Mouse (Mus musculus) liver, embryonic 13.5 days (tissue): ENCODE measurements at regions not wholly inside any gene's neighbourhood (a gene's known extent, or its start where the extent isn't known, plus 50 kb on each side); places are given as distances from the start of the nearest gene placed in this dataset.
A peak's percentile ranks its signal among the peaks of the same experiment; 100 is the strongest.
"Not testable (repeated sequence)": the region's sequence is repeated elsewhere in the genome, so short reads cannot be mapped to it uniquely, and the experiment has no call there.

ENCODE experiments used
- ATAC-seq: fragments of 200-750 bp; cut with Nextera tagmentation; 2 replicates; pipeline ENCODE4 v1.8.0; 2017; ENCODE audit warnings: low read depth, mild to moderate bottlenecking, moderate number of reproducible peaks, moderate library complexity
- DNase-seq: peaks from one replicate; pipeline ENCODE4 v3.0.0; 2022
- H3K27ac ChIP-seq: fragments of 300-500 bp; sonication (generic); 2 replicates; pipeline ENCODE4 v1.5.1; 2015; ENCODE audit warnings: moderate library complexity, mild to moderate bottlenecking, inconsistent platforms
- H3K27me3 ChIP-seq: fragments of 300-500 bp; sonication (generic); 2 replicates; pipeline ENCODE4 v1.6.1; 2015; ENCODE audit warnings: mild to moderate bottlenecking, inconsistent platforms
- H3K36me3 ChIP-seq: fragments of 300-500 bp; sonication (generic); 2 replicates; pipeline ENCODE4 v1.6.1; 2015; ENCODE audit warnings: mild to moderate bottlenecking, inconsistent platforms
- H3K4me1 ChIP-seq: fragments of 300-500 bp; sonication (generic); replicated peaks from 2 replicates; pipeline ENCODE4 v1.6.1; 2015; ENCODE audit warnings: inconsistent platforms
- H3K4me2 ChIP-seq: fragments of 300-500 bp; sonication (generic); 2 replicates; pipeline ENCODE4 v1.6.1; 2015; ENCODE audit warnings: inconsistent platforms, mild to moderate bottlenecking, moderate library complexity
- H3K4me3 ChIP-seq: fragments of 300-500 bp; sonication (generic); replicated peaks from 2 replicates; pipeline ENCODE4 v1.5.1; 2015; ENCODE audit warnings: mild to moderate bottlenecking, inconsistent platforms
- H3K9ac ChIP-seq: fragments of 300-500 bp; sonication (generic); 2 replicates; pipeline ENCODE4 v1.6.1; 2015; ENCODE audit warnings: mild to moderate bottlenecking, inconsistent platforms
- H3K9me3 ChIP-seq: fragments of 300-500 bp; sonication (generic); replicated peaks from 2 replicates; pipeline ENCODE4 v1.6.1; 2016; ENCODE audit warnings: inconsistent platforms
- WGBS: fragments of 180-500 bp; shearing (Covaris S2); methylation state at CpG from one replicate; pipeline ENCODE4 v1.1.7; 2015; ENCODE audit not compliant: insufficient replicate concordance; 5-methylcytosine and 5-hydroxymethylcytosine counted together

DNA sequence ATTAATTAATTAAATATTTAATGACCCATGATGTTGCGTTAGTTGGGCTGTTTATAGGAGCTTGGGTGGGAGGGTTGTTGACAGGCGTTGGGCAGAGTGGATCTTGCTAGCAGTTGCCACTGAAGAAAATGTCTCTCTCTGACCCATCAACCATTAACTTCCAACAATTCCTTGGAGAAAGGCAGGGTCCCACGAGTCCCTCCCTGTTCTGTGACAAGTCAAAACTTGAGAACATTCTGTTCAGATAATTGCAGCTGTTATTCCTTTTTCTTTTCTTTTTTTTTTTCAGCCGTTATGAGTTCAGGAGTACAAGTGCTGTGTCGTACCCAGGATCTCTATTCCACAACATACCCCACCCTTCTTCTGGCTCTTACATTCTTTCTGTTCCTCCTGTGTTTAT lies 59.8 kb upstream of the Tnfrsf21 start:
- H3K4me1 ChIP-seq, result no peaks in the 10 kb centered on the region
- H3K4me3 ChIP-seq, result no peak overlapping the region
- no peaks in the 10 kb centered on the region for H3K36me3 ChIP-seq
- DNase-seq (no peak), ATAC-seq (no peak)
- H3K9me3 ChIP-seq, result no peaks in the 10 kb centered on the region
- no peak overlapping the region for H3K27ac ChIP-seq
- H3K9ac ChIP-seq, result no peak overlapping the region
- no peaks in the 10 kb centered on the region for H3K27me3 ChIP-seq
- no peak overlapping the region for H3K4me2 ChIP-seq
- 55% methylated on average over 5 of the region's 5 CpGs for WGBS

DNA sequence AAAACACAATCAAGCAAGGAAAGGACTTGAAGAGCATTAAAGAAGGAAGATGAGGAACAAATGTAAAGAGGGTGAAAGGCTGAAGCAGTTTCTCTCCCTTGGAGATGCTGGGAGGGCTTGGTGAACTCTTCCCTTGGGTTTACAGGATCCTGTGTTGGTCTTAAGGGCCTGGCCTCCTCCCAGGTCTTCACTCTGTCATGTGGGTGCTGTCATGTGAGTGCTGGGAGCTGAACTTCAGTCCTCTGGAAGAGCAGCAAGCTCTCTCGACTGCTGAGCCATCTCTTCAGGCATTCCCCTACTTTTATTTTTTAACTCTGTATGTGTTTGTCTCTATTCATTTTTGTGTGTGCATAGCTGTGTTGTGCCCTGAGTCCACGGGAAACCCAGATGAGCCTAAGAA lies 61.6 kb upstream of the Tnfrsf21 start:
- Histone ChIP-seq H3K9me3 (no peaks in the 10 kb centered on the region), H3K36me3 (no peaks in the 10 kb centered on the region), H3K27me3 (no peaks in the 10 kb centered on the region), H3K9ac (no peak overlapping the region), H3K4me2 (no peak overlapping the region), H3K4me3 (no peak overlapping the region), H3K4me1 (no peaks in the 10 kb centered on the region), H3K27ac (no peak overlapping the region)
- 45% methylated on average over 2 of the region's 2 CpGs for WGBS
- no peak for DNase-seq
- no peak for ATAC-seq

DNA sequence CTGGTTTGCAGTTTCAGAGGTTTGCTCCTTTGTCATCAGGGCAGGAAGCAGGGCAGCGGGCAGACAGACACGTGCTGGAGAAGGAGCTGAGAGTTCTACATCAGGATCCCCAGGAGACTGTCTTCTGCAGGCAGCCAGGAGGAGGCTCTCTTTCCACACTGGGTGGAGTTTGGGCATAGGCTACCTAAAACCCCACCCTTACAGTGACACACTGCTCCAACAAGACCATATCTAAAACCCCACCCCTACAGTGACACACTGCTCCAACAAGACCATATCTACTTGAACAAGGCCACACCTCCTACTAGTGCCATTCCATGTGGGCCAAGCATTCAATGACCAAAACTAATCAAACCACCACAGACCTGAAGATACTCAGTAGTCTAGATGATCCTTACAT lies 68.0 kb upstream of the Cd2ap start:
- no peaks in the 10 kb centered on the region for H3K36me3 ChIP-seq
- H3K27me3 ChIP-seq, result no peaks in the 10 kb centered on the region
- H3K9me3 ChIP-seq, result no peaks in the 10 kb centered on the region
- H3K4me2 ChIP-seq, result no peak overlapping the region
- ATAC-seq (peak; percentile 89), DNase-seq (no peak)
- 49% methylated on average over 2 of the region's 2 CpGs for WGBS
- no peak overlapping the region for H3K4me3 ChIP-seq
- H3K4me1 ChIP-seq, result peaks cover 7% of the 10 kb centered on the region
- H3K9ac ChIP-seq, result no peak overlapping the region
- H3K27ac ChIP-seq, result no peak overlapping the region

DNA sequence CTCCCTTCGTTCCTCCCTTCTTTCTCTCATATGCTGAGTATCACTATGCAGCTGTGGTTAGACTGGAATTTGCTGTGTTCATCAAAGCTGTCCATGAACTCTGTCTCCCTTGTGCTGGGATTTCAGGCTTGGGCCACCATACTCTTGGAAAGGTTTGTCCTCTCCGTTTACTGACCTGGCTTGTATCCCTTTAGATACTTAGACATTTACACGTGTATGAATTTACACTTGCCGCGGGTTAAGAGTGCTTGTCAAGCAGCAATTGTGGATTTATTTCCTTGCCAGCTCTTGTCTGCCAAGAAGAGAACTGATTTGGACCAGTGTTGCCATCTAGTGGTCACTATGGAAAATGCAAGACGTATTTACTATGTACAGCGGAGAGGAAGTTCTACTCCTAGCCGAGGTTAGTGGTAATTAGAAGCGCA lies 66.8 kb upstream of the Cd2ap start:
- H3K27ac ChIP-seq, result no peak overlapping the region
- 3% methylated on average over 9 of the region's 9 CpGs for WGBS
- DNase-seq (peak; percentile 32), ATAC-seq (no peak)
- no peaks in the 10 kb centered on the region for H3K27me3 ChIP-seq
- no peak overlapping the region for H3K9ac ChIP-seq
- no peak overlapping the region for H3K4me2 ChIP-seq
- no peaks in the 10 kb centered on the region for H3K9me3 ChIP-seq
- no peak overlapping the region for H3K4me3 ChIP-seq
- peaks cover 7% of the 10 kb centered on the region for H3K4me1 ChIP-seq
- no peaks in the 10 kb centered on the region for H3K36me3 ChIP-seq

DNA sequence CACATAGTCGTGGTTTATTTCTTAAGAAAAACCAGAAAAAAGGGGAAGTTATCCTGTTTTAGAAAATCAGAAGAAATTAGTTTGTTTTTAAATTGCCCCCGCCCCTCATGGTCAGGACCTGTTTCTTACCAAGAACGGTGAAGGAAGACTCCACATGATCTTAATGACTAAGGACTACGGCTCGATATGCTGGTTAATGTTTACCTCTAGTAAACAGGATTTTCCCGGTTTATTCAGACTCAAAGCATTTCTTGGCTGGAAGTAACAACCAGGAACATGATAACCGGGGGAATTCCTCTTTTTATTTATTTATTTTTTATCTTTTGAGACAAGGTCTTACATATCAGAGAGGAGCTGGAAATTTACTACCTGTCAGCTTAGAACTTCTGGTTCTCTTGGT lies 63.0 kb upstream of the Cd2ap start:
- ATAC-seq (no peak), DNase-seq (no peak)
- Histone ChIP-seq H3K4me1 (peaks cover 5% of the 10 kb centered on the region), H3K27ac (no peak overlapping the region), H3K9me3 (no peaks in the 10 kb centered on the region), H3K4me3 (no peak overlapping the region), H3K36me3 (no peaks in the 10 kb centered on the region), H3K9ac (no peak overlapping the region), H3K4me2 (no peak overlapping the region), H3K27me3 (no peaks in the 10 kb centered on the region)
- WGBS, result 51% methylated on average over 7 of the region's 7 CpGs

DNA sequence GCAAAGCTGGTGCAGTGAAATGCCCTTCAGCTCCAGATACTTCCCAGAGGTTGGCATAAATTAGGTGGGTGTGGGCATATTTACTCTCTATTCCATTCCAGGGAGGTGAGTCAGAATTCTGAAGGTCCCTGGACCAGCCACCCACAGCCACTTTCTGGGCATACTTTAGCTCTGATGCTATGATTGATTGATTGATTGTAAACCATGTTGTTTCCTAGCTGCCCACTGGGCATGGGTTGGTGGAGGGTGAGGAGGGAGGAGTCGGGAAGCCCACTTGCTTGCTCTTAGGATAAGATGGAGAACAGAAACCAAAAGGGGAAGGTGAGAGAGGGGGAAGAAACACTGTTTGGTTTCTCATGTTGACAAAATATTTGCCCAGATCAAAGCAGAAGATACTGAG lies 62.1 kb upstream of the Cd2ap start:
- Histone ChIP-seq H3K27me3 (no peaks in the 10 kb centered on the region), H3K9me3 (no peaks in the 10 kb centered on the region), H3K27ac (no peak overlapping the region), H3K4me1 (no peaks in the 10 kb centered on the region), H3K9ac (no peak overlapping the region), H3K36me3 (no peaks in the 10 kb centered on the region), H3K4me3 (no peak overlapping the region), H3K4me2 (no peak overlapping the region)
- no peak for ATAC-seq
- WGBS, result 27% methylated on average over 1 of the region's 1 CpGs
- no peak for DNase-seq

DNA sequence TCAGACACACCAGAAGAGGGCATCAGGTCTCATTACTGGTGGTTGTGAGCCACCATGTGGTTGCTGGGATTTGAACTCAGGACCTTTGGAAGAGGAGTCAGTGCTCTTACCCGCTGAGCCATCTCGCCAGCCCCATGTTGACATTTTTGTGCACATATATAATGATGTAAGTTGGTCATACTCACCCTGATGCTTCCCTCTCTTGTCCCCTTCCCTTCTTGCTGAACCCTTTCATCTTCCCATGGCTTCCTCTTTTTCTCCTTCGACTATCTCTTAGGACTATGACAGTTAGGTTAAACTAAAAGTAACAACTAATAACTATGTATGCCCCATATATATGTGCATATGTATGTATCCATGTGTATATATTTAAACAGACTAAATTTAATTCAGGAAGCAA lies 61.0 kb upstream of the Cd2ap start:
- H3K27ac ChIP-seq, H3K27me3 ChIP-seq, H3K9me3 ChIP-seq, H3K4me2 ChIP-seq, DNase-seq, ATAC-seq, H3K4me1 ChIP-seq, H3K9ac ChIP-seq, H3K36me3 ChIP-seq, H3K4me3 ChIP-seq: not testable (repeated sequence)
- WGBS, result 54% methylated on average over 3 of the region's 3 CpGs

DNA sequence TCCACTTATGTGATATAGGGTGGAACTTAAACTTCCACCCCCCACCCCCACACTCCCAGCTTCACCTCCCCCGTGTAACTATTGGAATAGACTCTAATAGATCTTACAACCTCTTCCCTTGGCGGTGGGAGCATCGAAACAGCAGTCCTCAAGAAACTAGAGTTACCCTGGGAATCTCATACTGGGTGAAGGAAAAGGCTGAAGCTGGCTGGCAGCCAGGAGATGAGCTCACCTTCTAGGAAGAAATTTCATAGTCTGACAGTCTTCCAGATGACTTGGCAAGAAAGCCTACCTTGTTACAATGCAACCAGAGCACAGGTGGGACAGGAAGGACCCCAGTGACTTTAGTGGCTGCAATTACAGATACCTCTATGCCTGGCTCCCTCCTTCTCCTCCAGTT lies 57.6 kb upstream of the Cd2ap start:
- Histone ChIP-seq H3K4me3 (no peak overlapping the region), H3K27ac (no peak overlapping the region), H3K9me3 (no peaks in the 10 kb centered on the region), H3K9ac (no peak overlapping the region), H3K4me1 (no peaks in the 10 kb centered on the region), H3K4me2 (no peak overlapping the region), H3K36me3 (no peaks in the 10 kb centered on the region), H3K27me3 (no peaks in the 10 kb centered on the region)
- DNase-seq, result no peak
- 62% methylated on average over 3 of the region's 3 CpGs for WGBS
- ATAC-seq, result no peak

DNA sequence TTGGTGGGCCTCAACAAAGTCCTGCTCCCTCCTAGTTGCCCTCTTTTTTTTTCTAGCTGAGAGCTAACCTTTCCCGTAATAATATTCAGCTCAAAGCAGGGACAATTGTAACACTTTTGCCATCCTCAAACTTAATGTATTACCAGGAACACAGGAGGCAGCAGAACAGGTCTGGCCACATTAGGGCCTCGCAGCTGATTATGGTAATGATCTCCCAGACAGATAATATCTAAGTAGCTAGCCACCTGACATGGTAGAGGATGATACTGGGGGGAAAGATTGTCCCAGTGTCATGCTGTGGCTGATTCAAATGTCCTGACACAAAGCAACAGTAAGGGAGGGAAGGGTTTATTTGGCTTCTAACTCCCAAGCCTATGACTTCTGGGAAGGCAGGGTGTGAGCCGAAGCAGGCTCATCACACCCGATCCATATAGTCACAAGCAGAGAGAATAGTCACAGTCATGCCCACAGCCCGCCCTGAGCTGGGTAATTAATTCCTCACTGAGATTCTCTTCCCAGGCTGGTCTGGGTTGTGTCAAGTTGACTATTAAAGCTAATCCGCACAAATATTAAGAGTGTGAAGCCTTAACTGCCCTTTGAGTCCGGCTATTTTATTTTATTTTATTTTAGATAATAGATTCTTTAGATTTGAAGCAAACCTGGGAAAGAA lies 57.0 kb upstream of the Cd2ap start:
- Histone ChIP-seq H3K4me2 (no peak overlapping the region), H3K4me1 (no peaks in the 10 kb centered on the region), H3K9me3 (no peaks in the 10 kb centered on the region), H3K27ac (no peak overlapping the region), H3K4me3 (no peak overlapping the region), H3K27me3 (no peaks in the 10 kb centered on the region), H3K36me3 (no peaks in the 10 kb centered on the region), H3K9ac (no peak overlapping the region)
- 62% methylated on average over 7 of the region's 7 CpGs for WGBS
- no peak for DNase-seq
- no peak for ATAC-seq

DNA sequence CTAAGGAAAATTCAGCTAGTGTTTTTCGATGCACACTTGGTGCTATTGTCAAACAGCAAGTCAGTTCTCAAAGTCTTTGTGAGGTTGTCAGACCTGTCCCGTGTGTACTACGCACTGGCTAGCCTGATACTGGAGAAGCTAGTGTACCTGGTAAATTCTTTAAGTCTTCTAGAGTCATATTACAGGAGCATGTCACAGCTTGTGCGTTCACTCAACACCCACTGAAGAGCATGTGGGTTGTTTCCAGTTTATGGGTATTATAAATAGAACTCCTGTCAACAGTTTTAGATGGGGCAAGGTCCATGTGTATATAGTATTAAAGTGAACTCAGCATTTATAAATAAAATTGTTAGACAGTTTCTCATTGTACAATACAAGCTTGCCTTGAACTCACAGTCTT lies 50.9 kb upstream of the Cd2ap start:
- DNase-seq, result no peak
- H3K27ac ChIP-seq, result no peak overlapping the region

More for the DNA sequence above, 50.9 kb upstream of the Cd2ap start:
- H3K27me3 ChIP-seq, result no peaks in the 10 kb centered on the region
- ATAC-seq, result no peak
- H3K4me3 ChIP-seq, result no peak overlapping the region
- no peak overlapping the region for H3K4me2 ChIP-seq
- H3K9ac ChIP-seq, result no peak overlapping the region
- no peaks in the 10 kb centered on the region for H3K4me1 ChIP-seq
- 66% methylated on average over 4 of the region's 4 CpGs for WGBS
- H3K36me3 ChIP-seq, result no peaks in the 10 kb centered on the region
- no peaks in the 10 kb centered on the region for H3K9me3 ChIP-seq
